Mouse (Mus musculus): ENCODE results near the gene 2610301B20Rik.
"Not testable (repeated sequence)": the region's sequence is repeated elsewhere in the genome, so short reads cannot be mapped to it uniquely, and the experiment has no call there.

2610301B20Rik gene

DNA sequence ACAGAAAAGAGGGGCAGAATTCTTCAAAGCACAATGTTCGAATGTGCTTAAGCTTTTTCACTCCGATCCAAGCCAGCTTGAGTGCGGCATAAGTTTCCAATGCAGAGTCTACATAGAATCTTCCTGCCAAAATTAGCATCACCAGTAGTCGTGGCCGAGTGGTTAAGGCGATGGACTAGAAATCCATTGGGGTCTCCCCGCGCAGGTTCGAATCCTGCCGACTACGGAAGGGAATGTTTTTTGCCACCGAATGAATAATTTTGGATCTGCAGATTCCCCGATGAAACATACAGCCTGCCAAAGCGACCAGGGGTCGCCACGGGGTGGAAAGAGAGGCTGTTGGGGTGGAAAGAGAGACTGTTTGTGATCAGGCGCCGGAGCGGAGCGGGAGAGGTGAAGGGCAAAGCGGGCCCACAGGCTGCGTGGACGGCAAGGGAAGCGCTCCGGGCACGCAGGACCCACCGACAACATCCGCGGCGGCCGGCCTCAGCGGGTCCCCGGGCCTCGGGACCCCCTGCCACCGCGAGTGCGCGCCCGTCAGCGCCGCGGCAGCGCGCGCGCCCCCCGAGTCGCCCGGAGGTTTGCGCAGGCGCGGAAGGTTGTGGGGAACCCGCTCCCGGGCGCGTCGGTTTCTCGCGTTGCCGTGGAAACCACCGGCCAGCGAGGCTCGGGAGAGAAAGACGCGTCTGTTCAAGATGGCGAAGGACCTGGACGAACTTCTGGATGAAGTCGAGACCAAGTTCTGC, at the start of gene 2610301B20Rik:
2610301B20Rik (plus strand) TSS at position 579 of the 746 bp plus-strand sequence.
- peak; percentile 90 for DNase-seq (ENCODE audit: low spot score in 2 of 2)

DNA sequence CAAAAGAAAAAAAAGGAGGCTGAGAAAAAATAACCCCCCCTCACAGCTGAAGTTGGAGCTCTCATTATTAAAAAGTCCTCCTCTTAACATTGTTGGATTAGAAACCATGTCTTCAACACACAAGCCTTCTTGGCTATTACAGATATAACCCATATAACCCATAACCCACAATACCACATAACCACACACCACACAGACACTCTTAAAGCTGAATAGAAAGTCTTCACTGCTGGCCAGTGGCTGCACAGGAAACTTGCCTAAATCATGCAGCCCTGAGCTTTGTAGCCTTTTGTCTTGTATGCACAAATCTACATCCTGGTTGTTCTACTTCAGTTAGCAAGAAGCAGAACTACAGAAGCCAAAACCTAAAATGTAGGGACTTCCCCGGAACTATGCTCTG, 41.0 kb upstream of the 2610301B20Rik start:
- DNase-seq (ENCODE audit: low spot score in 2 of 2): peak; percentile 2 to 3

DNA sequence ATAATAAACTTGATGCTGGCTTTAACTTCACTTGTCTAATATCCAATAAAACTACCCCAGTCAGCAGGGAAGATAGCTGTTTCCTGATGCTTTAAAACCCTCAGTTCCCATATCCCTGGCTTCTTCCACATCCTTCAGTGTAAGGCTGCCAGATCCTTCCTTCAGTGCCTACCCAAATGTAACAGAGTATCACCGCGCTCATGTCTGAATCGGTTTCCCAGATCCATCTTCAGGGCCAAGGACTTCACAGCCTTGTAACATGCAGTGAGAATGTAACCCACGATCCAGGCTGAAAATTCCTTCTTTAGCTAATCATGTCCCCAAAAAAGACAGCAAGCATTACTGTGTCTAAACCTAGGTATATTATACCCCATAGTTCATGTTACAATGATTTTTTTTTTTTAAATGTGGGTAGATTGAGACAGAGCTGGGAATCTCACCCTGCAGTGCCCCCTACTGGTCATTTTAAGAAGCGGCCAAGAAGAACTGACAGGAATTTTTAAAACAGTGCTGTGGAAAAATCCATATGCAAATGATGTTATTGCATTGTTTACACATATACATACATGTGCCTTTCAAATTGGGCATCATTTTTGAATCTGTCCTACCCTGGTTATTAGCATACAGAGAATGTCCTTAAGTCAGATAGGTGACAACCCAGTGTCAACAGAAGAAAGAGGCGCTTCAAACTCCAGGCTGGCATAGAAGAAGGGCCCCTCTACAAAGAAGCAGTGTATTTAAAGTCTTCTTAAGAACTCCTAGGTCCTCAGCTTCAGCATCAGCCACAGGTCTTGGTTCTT, 38.8 kb upstream of the 2610301B20Rik start:
- peak in 1 of 2 experiments; percentile 20 for DNase-seq (ENCODE audit: low spot score in 2 of 2)

DNA sequence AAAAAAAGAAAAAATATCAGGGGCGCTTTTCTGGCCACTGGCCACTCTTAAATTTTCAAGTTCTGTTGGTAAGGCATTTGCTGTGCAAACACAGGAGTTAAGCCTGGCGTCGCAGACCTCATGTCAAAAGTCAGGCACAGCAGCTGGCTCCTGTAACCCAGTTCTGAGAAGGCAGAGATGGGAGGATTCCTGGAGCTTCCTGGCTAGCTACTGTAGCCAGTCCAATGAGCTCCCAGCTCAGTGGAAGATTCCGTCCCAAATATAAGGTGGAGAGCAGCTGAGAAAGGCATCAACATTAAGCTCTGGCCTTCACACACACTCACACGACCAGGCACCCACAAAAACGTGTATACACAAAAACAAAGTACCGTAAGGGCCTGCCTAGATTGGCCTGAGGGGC, 28.4 kb upstream of the 2610301B20Rik start:
- no peak for DNase-seq (ENCODE audit: low spot score in 2 of 2)

DNA sequence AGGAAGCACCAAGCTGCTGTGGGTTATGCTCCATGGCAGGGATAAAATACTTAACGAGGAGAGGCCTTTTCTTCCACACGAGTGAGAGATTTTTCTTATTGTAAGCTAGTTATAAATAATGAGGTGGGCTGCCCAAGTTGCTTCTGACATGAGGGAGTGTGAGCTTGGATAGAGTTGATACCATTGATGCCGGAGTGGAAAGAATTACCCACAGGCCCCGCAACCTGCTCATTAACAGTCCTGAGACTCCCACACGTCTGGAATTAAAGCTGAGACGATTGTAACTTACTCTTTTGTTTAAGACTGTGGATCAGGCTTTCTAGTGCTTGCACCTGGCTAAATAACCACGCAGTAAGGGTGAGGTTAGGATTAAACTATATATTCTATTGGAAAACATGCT, 24.5 kb upstream of the 2610301B20Rik start:
- no peak for DNase-seq (ENCODE audit: low spot score in 2 of 2)

DNA sequence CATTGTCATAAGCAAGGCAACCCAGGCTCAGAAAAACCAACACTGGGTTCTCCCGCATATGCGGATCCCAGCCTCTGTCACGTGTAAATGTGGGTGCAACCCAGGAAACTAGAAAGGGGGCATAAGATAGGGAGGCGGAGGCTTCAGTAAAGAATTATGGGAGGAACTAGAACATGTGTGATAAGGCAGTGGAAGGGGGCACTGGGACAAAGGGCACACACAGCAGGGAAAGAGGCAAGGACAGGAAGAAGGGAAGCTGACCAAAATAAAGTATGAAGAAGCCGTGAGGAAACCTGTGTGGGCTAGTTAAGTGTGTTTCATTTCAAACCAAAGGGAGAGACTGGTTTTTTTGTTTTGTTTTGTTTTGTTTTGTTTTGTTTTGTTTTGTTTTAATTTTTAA, 23.3 kb upstream of the 2610301B20Rik start:
- DNase-seq (ENCODE audit: low spot score in 2 of 2): no peak

DNA sequence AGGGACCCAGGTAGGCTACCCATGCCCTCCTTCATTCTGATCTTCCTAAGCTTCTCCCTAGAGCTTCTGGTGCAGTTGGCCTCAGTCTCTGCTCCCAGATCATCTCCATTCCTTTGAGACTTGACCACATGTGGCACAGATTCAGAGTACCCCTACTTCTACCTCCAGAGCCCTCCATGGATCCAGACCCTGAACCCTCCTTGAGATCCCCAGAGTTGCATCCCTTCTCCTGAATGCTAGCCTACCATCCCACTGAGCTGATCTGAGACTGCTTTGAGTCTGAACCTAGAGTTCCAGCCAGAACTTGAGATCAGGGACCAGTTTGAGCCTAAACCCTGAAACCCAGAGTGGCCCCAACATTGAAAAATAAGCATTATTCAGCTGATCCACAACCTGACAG, 15.1 kb upstream of the 2610301B20Rik start:
- DNase-seq (ENCODE audit: low spot score in 2 of 2): no peak

DNA sequence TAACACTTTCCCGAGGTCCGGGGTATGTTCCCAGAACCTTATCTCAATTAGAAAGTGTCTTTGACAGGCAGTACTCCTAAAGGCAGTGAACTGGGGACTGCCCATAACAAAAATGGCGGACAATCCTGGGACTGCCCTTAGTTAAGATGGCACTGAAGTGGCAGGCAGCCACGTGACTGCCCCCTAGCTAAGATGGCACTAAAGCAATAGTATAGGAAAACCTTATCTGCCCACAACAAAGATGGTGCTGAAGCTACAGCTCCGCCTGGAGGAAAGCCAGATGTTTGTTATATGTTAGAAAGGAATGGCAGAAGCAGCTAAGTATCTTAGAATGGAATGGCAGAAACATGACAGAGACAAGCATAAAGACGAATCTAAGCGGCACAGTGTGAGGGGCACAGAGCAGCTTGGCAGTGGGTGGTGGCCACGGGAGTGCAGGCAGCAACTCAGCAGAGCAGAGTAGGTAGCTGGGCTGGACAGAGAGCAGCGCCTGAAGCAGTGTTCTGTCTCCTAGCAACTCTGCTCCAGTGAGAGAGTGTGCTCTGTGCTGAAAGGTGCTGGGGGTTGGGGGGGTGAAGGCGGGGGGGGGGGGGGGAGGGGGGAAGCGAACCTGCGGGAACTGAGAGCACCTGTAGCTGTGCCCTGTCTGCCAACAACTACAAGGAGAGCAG, 14.3 kb upstream of the 2610301B20Rik start:
- DNase-seq (ENCODE audit: low spot score in 2 of 2): no peak

DNA sequence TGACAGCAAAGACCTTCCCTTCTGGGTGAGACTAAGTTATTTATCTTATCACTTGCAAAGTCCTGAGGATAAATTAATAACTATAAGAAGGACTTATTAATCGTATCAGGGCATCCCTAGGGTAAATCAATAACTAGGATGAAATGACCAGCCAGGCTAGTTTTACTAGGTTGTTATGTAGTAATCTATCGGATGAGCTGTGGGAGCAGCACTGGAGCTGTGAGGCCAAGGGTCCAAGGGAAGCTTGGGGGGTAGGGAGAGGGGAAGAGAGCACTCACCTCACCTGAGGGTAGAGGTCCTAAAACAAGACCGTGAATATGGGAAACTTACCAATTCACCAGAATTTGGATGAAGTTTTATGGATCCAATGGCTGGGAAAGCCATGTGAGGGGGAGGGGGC, 13.5 kb upstream of the 2610301B20Rik start:
- no peak for DNase-seq (ENCODE audit: low spot score in 2 of 2)

DNA sequence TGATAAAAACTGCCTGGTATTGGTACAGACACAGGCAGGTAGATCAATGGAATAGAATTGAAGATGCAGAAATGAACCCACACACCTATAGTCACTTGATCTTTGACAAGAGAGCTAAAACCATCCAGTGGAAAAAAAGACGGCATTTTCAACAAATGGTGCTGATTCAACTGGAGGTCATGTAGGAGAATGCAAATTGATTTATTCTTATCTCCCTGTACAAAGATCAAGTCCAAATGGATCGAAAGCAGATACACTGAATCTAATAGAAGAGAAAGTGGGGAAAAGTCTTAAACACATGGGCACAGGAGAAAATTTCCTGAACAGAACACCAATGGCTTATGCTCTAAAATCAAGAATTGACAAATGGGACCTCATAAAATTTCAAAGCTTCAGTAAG, 11.4 kb upstream of the 2610301B20Rik start:
- not testable (repeated sequence) for DNase-seq (ENCODE audit: low spot score in 2 of 2)

DNA sequence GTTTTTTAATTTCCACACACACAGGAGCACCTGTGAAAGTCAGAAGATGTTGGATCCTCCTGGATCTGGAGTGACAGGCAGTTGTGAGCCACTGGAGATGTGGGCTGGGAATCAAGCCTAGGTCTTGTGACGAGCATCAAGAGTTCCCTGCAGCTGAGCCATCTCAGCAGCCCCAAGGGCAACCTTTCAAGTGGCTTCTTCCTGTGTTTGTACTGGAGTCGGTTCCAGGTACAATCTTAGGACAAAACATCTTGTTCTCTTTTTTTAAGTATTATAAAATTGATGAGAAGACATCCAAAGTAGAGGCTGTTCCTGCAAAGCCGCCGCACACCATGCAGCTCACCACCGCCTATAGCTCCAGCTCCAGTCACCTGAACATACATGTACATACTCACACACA, 2.1 kb upstream of the 2610301B20Rik start:
- no peak for DNase-seq (ENCODE audit: low spot score in 2 of 2)

DNA sequence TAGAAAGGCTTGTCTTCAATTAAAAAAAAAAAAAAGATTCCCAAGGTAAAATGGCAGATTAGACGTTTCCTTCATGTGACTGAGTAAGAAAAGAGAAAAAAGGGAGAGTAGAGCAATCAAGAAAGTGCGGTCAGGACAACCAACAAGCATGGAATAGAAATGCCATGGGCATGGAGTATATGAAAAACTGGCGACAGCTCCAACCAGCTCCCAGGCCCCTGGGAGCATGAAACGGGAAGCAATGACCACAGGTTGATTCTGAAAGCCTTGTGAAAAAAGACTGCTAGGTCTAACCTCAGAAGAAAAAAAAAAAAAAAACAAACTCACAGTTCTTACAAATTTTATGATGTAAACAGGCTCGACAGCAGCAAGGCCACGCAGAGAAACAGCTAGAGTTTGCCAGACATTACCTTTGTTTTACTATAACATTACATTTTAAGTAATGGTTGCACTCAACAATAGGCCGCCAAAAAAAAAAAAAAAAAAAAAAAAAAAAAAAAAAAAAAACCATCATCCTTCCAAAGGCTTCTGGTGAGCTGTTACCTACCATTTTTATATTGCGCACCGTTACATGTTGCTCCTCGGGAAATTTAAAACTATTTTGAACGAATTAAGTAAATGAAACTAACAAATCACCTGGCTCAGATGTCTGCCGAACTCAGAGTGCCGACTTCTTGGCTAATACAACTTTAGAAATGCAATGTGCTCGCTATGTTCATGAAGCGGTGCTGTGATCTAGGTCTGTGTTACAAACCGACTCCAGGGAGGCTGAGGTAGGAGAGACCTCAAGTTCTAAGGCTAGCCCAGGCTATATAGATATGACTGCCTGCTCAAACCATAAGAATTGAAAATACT, 1.4 kb upstream of the 2610301B20Rik start:
- DNase-seq (ENCODE audit: low spot score in 2 of 2): no peak

DNA sequence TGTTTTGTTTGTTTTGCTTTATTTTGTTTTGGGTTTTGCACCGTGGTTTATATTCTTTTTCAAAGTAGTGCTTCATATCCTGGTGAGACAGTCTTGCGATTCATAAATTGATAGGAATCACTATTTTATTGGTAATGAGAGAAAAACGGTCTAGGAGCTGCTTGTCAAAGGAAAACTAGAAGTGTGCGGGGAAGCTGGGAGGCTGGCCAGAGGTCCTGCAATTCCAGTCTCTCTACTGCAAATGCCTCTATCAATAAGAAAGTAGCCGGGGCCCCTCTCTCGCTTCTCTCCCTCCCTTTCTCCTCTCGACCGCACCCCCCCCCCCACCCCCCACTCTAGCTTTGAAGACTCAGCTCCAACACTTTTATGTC, 764 bp upstream of the 2610301B20Rik start:
- no peak for DNase-seq (ENCODE audit: low spot score in 2 of 2)

DNA sequence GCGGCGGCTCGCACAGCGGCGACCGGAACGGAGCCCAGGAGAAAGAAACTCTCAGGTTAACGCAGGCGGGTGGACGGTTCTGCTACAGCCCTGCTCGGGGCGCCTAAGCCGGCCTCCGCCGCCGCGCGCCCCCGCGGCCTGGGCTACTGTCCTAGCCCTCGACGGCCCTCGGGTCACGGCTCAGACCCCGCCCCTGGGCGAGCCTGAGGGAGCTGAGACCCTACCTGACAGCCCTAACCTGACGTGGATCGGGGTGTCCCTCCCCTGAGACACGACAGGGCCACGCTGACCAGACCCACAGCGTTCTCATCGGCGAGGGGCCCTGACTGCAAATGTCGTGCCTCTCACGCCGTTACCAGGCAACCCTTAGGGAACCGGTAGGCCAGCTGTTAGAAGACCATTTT, 422 bp downstream of the 2610301B20Rik start:
- peak; percentile 53 to 59 for DNase-seq (ENCODE audit: low spot score in 2 of 2)

DNA sequence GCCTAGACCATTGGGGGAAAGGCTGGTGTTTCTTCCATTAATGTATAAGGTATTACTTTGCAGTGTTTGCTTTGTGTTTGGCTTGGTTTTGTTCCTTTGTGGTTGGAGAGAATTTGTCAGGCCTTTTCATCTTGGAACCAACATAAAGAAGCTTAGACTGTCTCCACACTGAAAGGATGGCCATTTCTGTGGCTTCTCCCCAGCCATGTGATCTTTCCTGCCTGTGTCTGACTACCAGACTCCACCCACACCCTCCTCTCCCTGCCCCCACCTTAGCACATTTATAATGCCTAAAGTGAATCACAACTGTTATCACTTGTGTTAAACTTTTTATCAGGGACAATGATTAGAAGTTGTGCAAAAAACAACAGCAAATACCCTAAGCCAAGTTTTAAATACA, 1.1 kb downstream of the 2610301B20Rik start:
- DNase-seq (ENCODE audit: low spot score in 2 of 2): peak in 1 of 2 experiments; percentile 3

DNA sequence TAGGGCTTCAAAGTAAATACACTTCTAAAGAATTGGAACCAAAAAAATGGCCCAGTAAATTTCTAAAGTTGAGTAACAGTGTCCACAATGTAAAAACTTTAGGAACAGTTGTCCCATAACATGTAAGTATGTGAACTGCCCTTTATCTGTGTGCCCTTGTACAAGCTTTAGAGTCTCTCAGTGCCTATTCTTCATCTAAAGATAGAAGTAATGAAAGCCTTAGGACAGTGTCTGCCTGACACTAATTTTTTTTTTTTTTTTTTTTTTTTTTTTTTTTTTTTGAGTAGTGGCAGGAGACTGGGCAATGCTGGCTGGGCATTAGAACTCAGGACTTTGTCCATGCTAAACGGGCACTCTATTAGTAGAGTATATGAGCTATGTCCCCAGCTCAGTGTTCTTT, 2.8 kb downstream of the 2610301B20Rik start:
- DNase-seq (ENCODE audit: low spot score in 2 of 2): no peak

DNA sequence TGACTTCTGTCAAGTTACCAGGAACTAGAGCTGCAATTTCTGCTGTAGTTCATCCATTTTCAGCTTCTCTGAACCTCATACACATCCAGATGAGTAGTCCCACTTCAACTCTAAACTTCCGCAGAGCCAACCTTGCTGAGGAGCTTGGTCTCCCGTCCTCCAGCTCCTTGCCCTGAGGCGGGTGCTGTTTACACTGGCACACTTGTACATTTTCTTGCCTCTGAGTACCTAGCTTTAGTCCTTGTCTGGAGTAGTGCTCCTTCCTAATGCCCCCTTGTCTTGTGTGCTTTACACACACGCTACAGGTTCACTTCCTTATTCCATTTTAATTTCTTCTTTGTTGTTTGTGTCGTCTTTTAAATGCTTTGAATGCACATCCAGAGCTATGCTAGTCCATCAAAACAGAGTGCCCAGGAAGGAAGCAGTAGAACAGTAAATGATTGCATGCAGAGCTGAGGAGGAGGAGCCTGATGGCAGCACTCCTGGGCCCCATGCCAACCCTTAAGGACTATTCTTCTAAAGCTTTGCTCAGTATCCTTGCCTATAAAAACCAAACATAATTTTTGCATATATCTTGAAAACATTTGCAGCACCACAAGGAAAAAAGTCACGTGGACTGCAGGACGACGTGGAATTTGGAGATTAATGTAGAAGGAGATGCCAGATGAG, 9.6 kb downstream of the 2610301B20Rik start:
- no peak for DNase-seq (ENCODE audit: low spot score in 2 of 2)

DNA sequence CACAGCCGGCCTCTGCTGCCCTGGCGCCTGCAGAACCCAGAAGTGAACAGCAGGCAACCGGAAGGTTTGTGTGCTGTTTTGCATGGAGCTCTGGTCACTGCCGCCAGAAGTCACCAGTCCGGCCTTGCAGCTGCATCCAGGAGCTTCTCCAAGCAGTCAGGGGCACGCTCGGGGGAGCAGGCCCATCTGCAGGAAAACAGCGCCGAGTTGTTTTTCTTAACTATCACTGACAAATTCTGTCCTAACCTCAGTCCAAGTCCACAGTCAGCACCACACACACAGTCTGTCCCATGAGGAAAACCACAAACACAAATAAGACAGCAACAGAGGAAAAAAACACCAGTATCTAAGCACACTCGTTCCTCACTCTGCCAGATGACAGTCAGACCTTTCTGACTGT, 14.5 kb downstream of the 2610301B20Rik start:
- DNase-seq (ENCODE audit: low spot score in 2 of 2): no peak

DNA sequence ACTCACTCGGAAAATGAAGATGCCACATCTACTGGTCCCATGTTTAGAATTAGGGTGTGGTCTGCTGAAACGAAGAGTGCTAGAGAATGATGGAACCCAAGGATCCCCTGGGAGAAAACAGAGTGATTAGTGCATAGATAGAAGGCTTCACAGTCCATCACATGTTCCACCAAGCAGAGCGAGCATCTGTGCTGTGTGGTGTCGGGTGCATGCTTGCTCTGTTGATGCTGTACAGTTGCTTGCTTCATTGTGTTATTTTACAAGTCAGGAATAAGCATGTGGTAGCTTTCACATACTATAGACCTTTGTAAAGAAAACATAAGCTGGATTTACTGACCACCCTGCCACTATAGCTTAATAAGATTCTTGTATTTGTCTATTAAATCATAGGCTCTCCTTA, 22.0 kb downstream of the 2610301B20Rik start:
- DNase-seq (ENCODE audit: low spot score in 2 of 2): no peak

DNA sequence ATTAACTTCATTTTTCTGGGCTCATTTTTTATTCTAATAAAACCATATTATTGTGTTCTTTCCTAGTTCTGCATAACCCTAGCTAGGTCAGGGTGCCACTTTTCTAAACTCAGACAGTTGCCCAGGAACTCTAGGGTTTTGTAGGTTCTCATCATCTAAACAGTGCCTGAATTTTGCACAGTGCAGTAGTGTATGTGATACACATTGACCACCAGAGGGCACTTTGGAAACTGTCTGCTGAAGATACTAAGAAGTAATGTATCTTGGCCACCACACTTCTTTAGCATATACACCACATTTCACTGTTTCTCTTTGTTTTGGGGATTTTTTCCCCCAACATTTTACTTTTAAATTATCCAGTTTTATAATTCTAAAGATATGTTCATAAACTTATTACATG, 22.6 kb downstream of the 2610301B20Rik start:
- DNase-seq (ENCODE audit: low spot score in 2 of 2): no peak

DNA sequence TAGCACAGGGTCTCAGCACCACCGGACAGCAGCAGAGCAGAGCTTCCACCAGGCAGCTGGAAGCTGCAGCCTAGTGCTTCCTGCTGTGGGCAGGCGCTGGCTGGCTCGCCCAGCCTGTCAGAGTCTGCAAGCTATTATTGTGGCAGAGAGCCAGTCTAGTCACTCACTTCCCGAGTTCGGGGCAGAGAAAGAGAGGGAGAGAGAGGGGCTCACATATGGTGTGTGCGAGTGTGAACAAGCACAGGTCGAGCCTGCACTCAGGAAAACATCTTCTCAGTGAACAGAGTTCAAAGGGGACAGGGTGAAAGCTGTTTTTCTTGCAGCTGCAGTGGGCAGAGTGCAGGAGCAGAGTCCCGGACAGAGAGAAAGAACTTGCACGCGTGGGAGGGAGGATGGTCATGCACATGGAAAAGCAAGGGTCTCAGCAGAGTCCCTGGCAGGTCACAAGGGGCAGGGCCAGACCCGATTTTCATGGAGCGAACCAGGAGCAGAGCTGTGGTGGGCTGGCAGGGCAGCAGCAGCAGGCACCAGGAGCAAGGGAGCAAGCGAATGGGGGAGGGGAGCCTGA, 31.0 kb downstream of the 2610301B20Rik start:
- no peak for DNase-seq (ENCODE audit: low spot score in 2 of 2)

Measured in natural killer cell, adult 2 months (primary cell).